ENCODE assay signal across 15 mouse cellular contexts in genomic region chr17:37995635-37996307, GRCm38 (mm10). TPM values are rescaled to one million over a fixed set of nuclear protein-coding genes. Genes with fewer than 3 reads are reported as not detected.
DNase-seq lines count a peak whose midpoint lies in the region; ATAC-seq and TF ChIP-seq lines count a peak whose summit lies in the region.
"Had no signal": no experiment of that assay in that cellular context is flagged by ENCODE, and none has a peak within 500 bp of the region (broad histone marks: within the 10 kb centered on the region; RNA-seq: fewer than 3 reads in every experiment).

No protein-coding gene starts in this region.

- H3K27me3 ChIP-seq in heart, embryonic 15.5 days: no peaks in the 10 kb centered on the region
- H3K27me3 ChIP-seq in liver, embryonic 13.5 days: no peaks in the 10 kb centered on the region
- H3K27me3 ChIP-seq: forebrain, embryonic 15.5 days; Patski had no signal

- no peak overlapping the region for H3K9ac ChIP-seq in heart, embryonic 15.5 days
- peak overlapping the region; percentile 87 for H3K9ac ChIP-seq in ES-E14 (ENCODE audit: insufficient read depth, low read depth, low read length, poor library complexity, severe bottlenecking)
- H3K9ac ChIP-seq in liver, embryonic 13.5 days: 0 out of 2 replicates have a peak overlapping the region, but pooled peaks have one; percentile 29
- H3K9ac ChIP-seq: forebrain, embryonic 15.5 days had no signal

- no peak for ATAC-seq in heart, embryonic 15.5 days (replicated peaks; ENCODE audit: insufficient number of reproducible peaks, insufficient read depth, low FRiP score, low read depth)
- peak; percentile 83 for ATAC-seq in liver, embryonic 13.5 days (ENCODE audit: low read depth)
- ATAC-seq: forebrain, embryonic 15.5 days; Patski had no signal

- H3K9me3 ChIP-seq in heart, embryonic 15.5 days (replicated peaks): no peaks in the 10 kb centered on the region; the same call in 1 of the 2 replicates
- H3K9me3 ChIP-seq in ES-E14 (ENCODE audit: control insufficient read depth, insufficient read depth, low read depth, low read length): no peaks in the 10 kb centered on the region
- H3K9me3 ChIP-seq in liver, embryonic 13.5 days (replicated peaks): no peaks in the 10 kb centered on the region
- H3K9me3 ChIP-seq: forebrain, embryonic 15.5 days had no signal

- peak overlapping the region; percentile 19 for H3K4me3 ChIP-seq in heart, embryonic 15.5 days
- peak overlapping the region; percentile 90 to 93 for H3K4me3 ChIP-seq in ES-E14 (ENCODE audit: insufficient read depth in 1 of 2, low read depth in 1 of 2, low read length in 2 of 2, poor library complexity in 1 of 2, severe bottlenecking in 1 of 2)
- peak overlapping the region; percentile 38 for H3K4me3 ChIP-seq in liver, embryonic 13.5 days (replicated peaks)
- H3K4me3 ChIP-seq: forebrain, embryonic 15.5 days had no signal

- no peaks in the 10 kb centered on the region for H3K4me1 ChIP-seq in heart, embryonic 15.5 days (replicated peaks)
- H3K4me1 ChIP-seq in ES-E14 (ENCODE audit: control insufficient read depth in 2 of 2, insufficient read depth in 2 of 2, low read length in 2 of 2, poor library complexity in 1 of 2): peaks cover 0 to 2% of the 10 kb centered on the region in 2 experiments; a peak in 2 of 4 replicates
- 0 out of 2 replicates have a peak, but pooled peaks cover 3% of the 10 kb centered on the region for H3K4me1 ChIP-seq in liver, embryonic 13.5 days (replicated peaks)
- H3K4me1 ChIP-seq: forebrain, embryonic 15.5 days had no signal

- H3K4me2 ChIP-seq in heart, embryonic 15.5 days: no peak overlapping the region
- 0 out of 2 replicates have a peak overlapping the region, but pooled peaks have one; percentile 6 for H3K4me2 ChIP-seq in liver, embryonic 13.5 days
- H3K4me2 ChIP-seq: forebrain, embryonic 15.5 days had no signal

- H3K27ac ChIP-seq in heart, embryonic 15.5 days: no peak overlapping the region
- H3K27ac ChIP-seq in ES-E14 (ENCODE audit: insufficient read depth, low read depth, low read length, poor library complexity, severe bottlenecking): peak overlapping the region; percentile 88
- H3K27ac ChIP-seq in liver, embryonic 13.5 days: peak overlapping the region; percentile 43; the same call in 1 of the 2 replicates
- H3K27ac ChIP-seq: forebrain, embryonic 15.5 days; macrophage had no signal

- DNase-seq in heart, adult 11 months: no peak
- DNase-seq in ES-E14 (ENCODE audit: low read depth, low spot score) (peak; percentile 86), ZHBTc4 (ENCODE audit: low read depth, low spot score) (peak; percentile 95)
- DNase-seq in liver, embryonic 13.5 days: peak; percentile 64
- no peak for DNase-seq in spleen, postnatal 4 days (ENCODE audit: low spot score in 2 of 2)
- no peak for DNase-seq in cerebellum, adult 11 months
- DNase-seq: kidney, adult 18-20 months; left cerebral cortex, postnatal 4 days; retina, postnatal 1 day had no signal

- H3K36me3 ChIP-seq in heart, embryonic 15.5 days: no peaks in the 10 kb centered on the region
- H3K36me3 ChIP-seq in ES-E14 (ENCODE audit: control insufficient read depth, insufficient read depth, low read length, poor library complexity, severe bottlenecking): no peaks in the 10 kb centered on the region; the same call in 1 of the 2 replicates
- H3K36me3 ChIP-seq in liver, embryonic 13.5 days: no peaks in the 10 kb centered on the region
- H3K36me3 ChIP-seq: forebrain, embryonic 15.5 days had no signal

- in situ Hi-C loops in ES-E14 (cut with MboI; ENCODE audit: low sequenced_read_pairs in 2 of 2, unreplicated experiment in 2 of 2): no loop called here

- WGBS in heart, embryonic 15.5 days: 52% methylated on average over 10 of the region's 10 CpGs
- 52% methylated on average over 10 of the region's 10 CpGs for WGBS in liver, embryonic 13.5 days (ENCODE audit: insufficient replicate concordance)

TF ChIP-seq in ES-E14, 5 proteins besides CTCF, POLR2A, EP300 and RAD21:
- no peak for TF ChIP-seq HCFC1 (IDR thresholded peaks at IDR 0.05; ENCODE audit: borderline replicate concordance, insufficient read depth, low read length)
- TF ChIP-seq CHD2 (IDR thresholded peaks at IDR 0.05; ENCODE audit: low read depth, low read length): peak; percentile 90
TF ChIP-seq in ES-E14: peak in this region for 1.

RNA-seq across cellular contexts. Expression of gene Olfr761, which starts 42.9 kb away (rescaled TPM):
- polyA plus RNA-seq in heart, embryonic 15.5 days (2015; fragmentation: Nextera tagmentation; extraction: Ambion mirVana): not detected in 2 replicates
- not detected in 2 replicates for total RNA-seq in ES-E14 (2012; rRNA removed)
- not detected in 2 replicates for polyA plus RNA-seq in liver, embryonic 13.5 days (2015; fragmentation: Nextera tagmentation; extraction: Ambion mirVana)
- total RNA-seq: granulocyte monocyte progenitor cell, adult 5-6 weeks; layer of hippocampus, adult 18-20 months; left cerebral cortex, postnatal 4 days had no signal
- polyA plus RNA-seq: forebrain, embryonic 15.5 days; macrophage; Patski had no signal

Comparison
In these comparisons a context has a peak if more than half of its experiments do, and no peak if none do; other contexts are left out.
1. H3K4me3 ChIP-seq: peak in every context shown above with its lines; median percentile 92 in ES-E14; 38 in liver, embryonic 13.5 days; 19 in heart, embryonic 15.5 days.
2. DNase-seq: peak in ES-E14 (single experiment), ZHBTc4 (single experiment) and liver, embryonic 13.5 days (single experiment); none in heart, adult 11 months (single experiment), spleen, postnatal 4 days (0 of 2) and cerebellum, adult 11 months (single experiment).